Mouse (Mus musculus) thymus, postnatal 10 days (tissue): ENCODE measurements around the gene Sptbn2.
"Not testable (repeated sequence)": the region's sequence is repeated elsewhere in the genome, so short reads cannot be mapped to it uniquely, and the experiment has no call there.

Experiments used
- DNase-seq, 2 experiments: peaks; one replicate each; pipeline ENCODE4 v3.0.0; 2021; ENCODE audit warnings: low spot score in 2 of 2

Sptbn2 gene

DNA sequence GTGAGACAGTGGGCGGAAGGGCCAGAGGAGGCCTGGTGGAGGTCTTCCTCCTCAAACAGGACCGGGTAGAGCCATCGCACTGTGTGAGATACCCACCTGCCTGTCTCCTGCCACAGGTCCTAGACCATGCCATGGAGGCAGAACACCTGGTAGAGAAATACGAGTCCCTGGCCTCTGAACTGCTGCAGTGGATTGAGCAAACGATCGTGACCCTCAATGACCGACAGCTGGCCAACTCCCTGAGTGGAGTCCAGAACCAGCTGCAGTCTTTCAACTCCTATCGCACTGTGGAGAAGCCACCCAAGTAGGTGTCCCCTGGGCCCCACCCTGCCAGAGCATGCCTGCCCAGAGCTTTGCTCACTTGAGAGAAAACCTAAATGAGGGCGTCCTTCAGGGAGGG is 18.2 kb downstream of the Sptbn2 start:
- DNase-seq = no peak

- DNase-seq = no peak
Observed at GRCm38 (mm10) chr19:4733052-4733451, 22.1 kb downstream of the Sptbn2 start.

GRCm38 (mm10) chr19:4737866-4738265 is 26.9 kb downstream of the Sptbn2 start:
- DNase-seq = no peak

DNA sequence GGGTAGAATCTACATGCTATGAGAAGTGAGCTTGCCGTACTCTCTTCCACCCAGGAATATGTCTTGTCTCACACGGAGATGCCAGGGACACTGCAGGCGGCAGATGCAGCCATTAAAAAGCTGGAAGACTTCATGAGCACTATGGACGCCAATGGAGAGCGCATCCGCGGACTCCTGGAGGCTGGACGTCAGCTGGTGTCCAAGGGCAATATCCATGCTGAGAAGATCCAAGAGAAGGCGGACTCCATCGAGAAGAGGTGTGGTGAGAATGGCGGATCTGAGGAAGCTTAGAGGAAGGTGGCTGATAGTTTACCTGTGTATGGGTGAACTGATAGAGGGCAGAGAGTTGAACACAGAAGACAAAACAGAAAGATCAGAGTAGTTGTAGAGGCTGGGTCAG is 28.1 kb downstream of the Sptbn2 start:
- no peak for DNase-seq

- no peak for DNase-seq
Observed at GRCm38 (mm10) chr19:4739762-4740161, 28.8 kb downstream of the Sptbn2 start.

DNA sequence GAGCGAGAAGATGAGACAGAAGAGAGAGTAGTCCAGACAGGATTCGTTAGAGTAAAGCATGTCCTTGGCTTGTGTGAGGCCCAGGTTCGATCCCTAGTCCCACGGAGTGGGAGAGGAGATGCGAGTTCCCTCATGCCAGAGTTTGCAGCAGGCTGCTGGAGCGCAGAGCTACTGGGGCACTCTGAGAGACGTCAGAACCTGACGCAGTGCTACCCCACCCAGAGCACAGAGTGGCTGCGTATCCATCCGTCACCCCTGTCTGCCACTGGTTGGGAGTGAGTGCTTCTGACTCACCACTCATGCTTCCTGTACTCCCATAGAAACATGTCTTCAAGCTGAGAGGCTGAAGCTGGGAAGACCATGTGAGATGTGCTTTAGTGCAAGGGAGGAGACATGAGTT is 30.5 kb downstream of the Sptbn2 start:
- no peak for DNase-seq

DNA sequence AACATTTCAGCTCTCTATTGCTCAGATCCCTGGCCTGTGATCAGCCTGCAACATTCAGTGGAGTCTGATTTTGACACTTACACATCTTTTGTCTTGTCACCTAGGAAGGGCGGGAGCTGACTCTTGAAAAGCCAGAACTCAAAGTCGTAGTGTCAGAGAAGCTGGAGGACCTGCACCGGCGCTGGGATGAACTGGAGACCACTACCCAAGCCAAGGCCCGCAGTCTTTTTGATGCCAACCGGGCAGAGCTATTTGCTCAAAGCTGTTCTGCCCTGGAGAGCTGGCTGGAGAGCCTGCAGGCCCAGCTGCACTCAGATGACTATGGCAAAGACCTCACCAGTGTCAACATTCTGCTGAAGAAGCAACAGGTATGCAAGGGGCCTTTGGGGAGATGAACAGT is 31.3 kb downstream of the Sptbn2 start:
- DNase-seq = no peak

GRCm38 (mm10) chr19:4743524-4743923 is 32.6 kb downstream of the Sptbn2 start:
- peak in 1 of 2 experiments; percentile 25 for DNase-seq

GRCm38 (mm10) chr19:4744026-4744425 is 33.1 kb downstream of the Sptbn2 start:
- no peak for DNase-seq

DNA sequence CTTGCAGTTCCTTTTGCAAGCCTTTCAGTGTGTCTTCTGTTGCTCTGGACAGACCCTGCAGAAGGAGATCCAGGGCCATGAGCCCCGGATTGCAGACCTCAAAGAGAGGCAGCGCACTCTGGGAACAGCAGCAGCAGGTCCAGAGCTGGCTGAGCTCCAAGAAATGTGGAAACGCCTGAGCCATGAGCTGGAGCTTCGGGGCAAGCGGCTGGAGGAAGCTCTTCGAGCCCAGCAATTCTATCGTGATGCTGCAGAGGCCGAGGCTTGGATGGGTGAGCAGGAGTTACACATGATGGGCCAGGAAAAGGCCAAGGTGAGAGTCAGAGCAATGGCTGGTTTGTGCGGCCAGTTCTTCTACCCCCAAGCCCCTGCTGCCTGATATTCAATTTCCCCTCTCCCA is 34.1 kb downstream of the Sptbn2 start:
- no peak for DNase-seq

GRCm38 (mm10) chr19:4745681-4746080 is 34.7 kb downstream of the Sptbn2 start:
- DNase-seq = no peak

GRCm38 (mm10) chr19:4746611-4747010 is 35.6 kb downstream of the Sptbn2 start:
- DNase-seq = no peak

DNA sequence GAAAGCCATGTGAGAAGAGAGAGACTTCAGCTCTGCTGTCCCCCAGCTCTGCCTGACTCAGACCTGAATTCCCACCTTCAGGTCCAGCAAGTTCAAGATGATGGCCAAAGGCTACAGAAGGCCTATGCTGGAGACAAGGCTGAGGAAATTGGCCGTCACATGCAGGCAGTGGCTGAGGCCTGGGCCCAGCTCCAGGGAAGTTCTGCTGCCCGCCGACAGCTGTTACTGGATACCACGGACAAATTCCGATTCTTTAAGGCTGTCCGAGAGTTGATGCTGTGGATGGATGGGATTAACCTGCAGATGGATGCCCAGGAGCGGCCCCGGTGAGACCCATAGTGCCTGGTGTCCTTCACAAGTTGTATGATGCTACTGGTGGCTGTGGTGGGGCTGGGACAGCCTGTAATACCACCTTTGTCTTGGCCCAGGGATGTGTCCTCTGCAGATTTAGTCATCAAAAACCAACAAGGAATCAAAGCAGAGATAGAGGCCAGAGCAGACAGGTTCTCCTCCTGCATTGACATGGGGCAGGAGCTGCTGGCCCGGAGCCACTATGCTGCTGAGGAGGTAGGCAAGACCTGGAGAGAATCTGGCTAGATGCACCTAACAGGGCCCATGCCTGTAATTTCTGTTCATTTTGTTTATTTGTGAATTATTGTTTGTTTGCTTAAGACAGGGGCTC is 36.8 kb downstream of the Sptbn2 start:
- no peak for DNase-seq

DNA sequence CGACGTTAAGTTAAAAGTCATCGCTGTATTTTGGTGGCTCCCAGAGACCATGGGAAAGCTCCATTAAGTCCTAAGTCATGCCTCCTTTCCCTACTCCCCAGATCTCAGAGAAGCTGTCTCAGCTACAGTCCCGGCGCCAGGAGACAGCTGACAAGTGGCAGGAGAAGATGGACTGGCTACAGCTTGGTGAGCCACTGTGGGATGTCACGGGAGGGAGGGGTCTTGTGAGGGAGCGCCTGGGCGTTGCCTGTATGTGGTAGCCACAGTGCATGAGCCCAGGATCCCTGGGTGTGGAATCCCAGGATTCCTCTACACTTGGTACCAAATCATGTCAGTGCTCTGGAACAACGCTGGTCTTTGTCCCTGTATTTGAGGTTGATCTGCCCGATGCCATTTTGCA is 37.5 kb downstream of the Sptbn2 start:
- DNase-seq = no peak

- DNase-seq = no peak
Observed at GRCm38 (mm10) chr19:4749975-4750374, 39.0 kb downstream of the Sptbn2 start.

DNA sequence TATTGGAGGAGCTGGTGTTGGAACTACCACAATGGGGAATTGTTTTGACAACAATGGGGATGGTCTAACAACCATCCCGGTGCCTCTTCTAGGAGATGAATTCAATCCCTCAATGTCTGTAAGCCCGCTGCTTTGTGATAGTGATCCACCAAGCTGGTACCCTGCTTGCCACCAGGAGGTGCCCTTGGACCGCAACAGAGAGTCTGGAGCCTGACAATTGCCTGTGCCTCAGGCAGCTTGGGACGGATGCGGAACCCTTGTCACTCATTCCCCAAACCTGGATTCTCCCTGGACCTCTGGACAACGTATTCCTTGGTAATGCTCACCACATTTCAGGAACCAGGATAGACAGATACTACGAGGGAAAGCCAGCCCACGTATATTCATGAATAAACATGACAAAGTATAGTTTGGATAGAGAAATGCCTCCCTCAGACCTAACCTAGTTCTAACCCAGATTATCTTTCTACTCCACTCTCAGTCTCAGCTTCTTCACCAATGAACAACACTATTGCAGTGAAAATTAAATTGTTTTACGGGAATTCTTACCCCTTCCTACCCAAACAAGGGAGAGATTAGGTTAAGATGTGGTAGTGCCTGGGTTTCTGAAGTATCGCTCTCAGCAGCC is 44.7 kb downstream of the Sptbn2 start:
- peak; percentile 82 to 89 for DNase-seq

- peak; percentile 97 to 98 for DNase-seq
Observed at GRCm38 (mm10) chr19:4756193-4756911, 45.4 kb downstream of the Sptbn2 start, which contains the start of gene Rbm4b. Rbm4b (plus strand) TSS chr19:4756497.

GRCm38 (mm10) chr19:4756921-4757320 is 46.0 kb downstream of the Sptbn2 start:
- DNase-seq = no peak

GRCm38 (mm10) chr19:4760544-4760943 is 49.6 kb downstream of the Sptbn2 start:
- DNase-seq = not testable (repeated sequence)

- DNase-seq = no peak
Observed at GRCm38 (mm10) chr19:4762876-4763275, 51.9 kb downstream of the Sptbn2 start.

GRCm38 (mm10) chr19:4767507-4768148 is 56.7 kb downstream of the Sptbn2 start:
- no peak for DNase-seq

DNA sequence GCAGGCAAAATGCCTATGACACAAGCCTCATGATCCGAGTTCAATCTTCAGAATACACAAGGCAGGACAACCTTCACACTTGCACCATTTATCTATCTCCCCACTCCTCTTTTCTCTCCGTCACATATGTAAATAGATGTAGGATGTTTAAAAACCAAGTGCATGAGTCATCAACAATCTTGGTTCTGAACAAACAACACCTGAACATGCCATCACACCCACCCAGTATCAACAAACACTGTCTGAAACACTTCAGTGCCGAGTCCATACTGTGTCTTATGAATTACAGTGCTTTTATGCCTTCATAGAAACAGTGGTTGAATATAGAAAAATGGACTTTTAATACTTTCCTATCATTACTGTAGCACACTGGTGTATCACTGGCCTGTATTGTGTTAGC is 61.8 kb downstream of the Sptbn2 start:
- DNase-seq = no peak
